Comparison of ENCODE assay signal across 8 mouse cellular contexts in genomic region chr2:119288270-119288882, GRCm38 (mm10). TPM values are rescaled to one million over a fixed set of nuclear protein-coding genes. Genes with fewer than 3 reads are reported as not detected.
DNase-seq lines count a peak whose midpoint lies in the region; ATAC-seq and TF ChIP-seq lines count a peak whose summit lies in the region.

Gene Vps18 (plus strand): TSS chr2:119288740.

- H3K4me2 ChIP-seq in heart, embryonic 15.5 days, result peak within 1 kb of the TSS; percentile 92
- peak within 1 kb of the TSS; percentile 97 for H3K4me2 ChIP-seq in liver, embryonic 14.5 days (ENCODE audit: low read depth)
- H3K4me2 ChIP-seq in neural tube, embryonic 11.5 days (ENCODE audit: low read depth), result peak within 1 kb of the TSS; percentile 85
- peak within 1 kb of the TSS; percentile 95 for H3K4me2 ChIP-seq in stomach, postnatal 0 days (replicated peaks; ENCODE audit: low read depth)

- peak within 1 kb of the TSS; percentile 70 for H3K9ac ChIP-seq in heart, embryonic 15.5 days
- H3K9ac ChIP-seq in liver, embryonic 14.5 days (replicated peaks), result peak within 1 kb of the TSS; percentile 79
- peak within 1 kb of the TSS; percentile 62 for H3K9ac ChIP-seq in neural tube, embryonic 11.5 days (ENCODE audit: low read length)
- H3K9ac ChIP-seq in stomach, postnatal 0 days (ENCODE audit: low read length), result peak within 1 kb of the TSS; percentile 68

- ATAC-seq in heart, embryonic 15.5 days (replicated peaks; ENCODE audit: insufficient number of reproducible peaks, insufficient read depth, low FRiP score, low read depth), result peak; percentile 94
- ATAC-seq in liver, embryonic 14.5 days (ENCODE audit: insufficient read depth), result peak; percentile 93
- ATAC-seq in neural tube, embryonic 11.5 days (ENCODE audit: insufficient read depth, low FRiP score, low TSS enrichment), result peak; percentile 93
- peak; percentile 95 for ATAC-seq in stomach, postnatal 0 days (ENCODE audit: low FRiP score, low TSS enrichment)

- H3K36me3 ChIP-seq in forebrain, embryonic 10.5 days (replicated peaks), result peaks cover 36% of the 10 kb centered on the region
- H3K36me3 ChIP-seq in heart, embryonic 15.5 days, result peaks cover 30% of the 10 kb centered on the region
- peaks cover 4% of the 10 kb centered on the region for H3K36me3 ChIP-seq in liver, embryonic 14.5 days (replicated peaks; ENCODE audit: control insufficient read depth, insufficient read depth, low read depth)
- H3K36me3 ChIP-seq in neural tube, embryonic 11.5 days (ENCODE audit: control insufficient read depth, insufficient read depth, low read length), result peaks cover 6% of the 10 kb centered on the region
- H3K36me3 ChIP-seq in stomach, postnatal 0 days (ENCODE audit: control insufficient read depth, insufficient read depth, low read length), result peaks cover 4% of the 10 kb centered on the region; the same call in 1 of the 2 replicates

- DNase-seq in CD8-positive naive resting alpha-beta T cell, adult 2 months (ENCODE audit: low read depth in 2 of 2, low spot score in 2 of 2), result peak; percentile 98 to 99
- DNase-seq in c-Kit-positive CD71-negative TER-119-negative erythroid progenitor cells, embryonic 14.5 days (ENCODE audit: low read depth), result peak; percentile 97
- peak; percentile 99 for DNase-seq in forebrain, embryonic 10.5 days (ENCODE audit: extremely low spot score, low spot score)
- DNase-seq in kidney, postnatal 25 days, result peak; percentile 98
- DNase-seq in liver, embryonic 14.5 days (ENCODE audit: low read depth in 3 of 3, low spot score in 3 of 3), result peak; percentile 95 to 98 (median 96)
- DNase-seq in neural tube, embryonic 11.5 days (ENCODE audit: low spot score), result peak; percentile 98
- peak; percentile 99 for DNase-seq in stomach, postnatal 0 days (ENCODE audit: low spot score)

- peak within 1 kb of the TSS; percentile 82 for H3K4me3 ChIP-seq in forebrain, embryonic 10.5 days
- peak within 1 kb of the TSS; percentile 70 for H3K4me3 ChIP-seq in heart, embryonic 15.5 days
- peak within 1 kb of the TSS; percentile 77 to 90 for H3K4me3 ChIP-seq in liver, embryonic 14.5 days (ENCODE audit: insufficient read depth in 1 of 2, low read depth in 2 of 2, low read length in 2 of 2)
- peak within 1 kb of the TSS; percentile 60 for H3K4me3 ChIP-seq in neural tube, embryonic 11.5 days (ENCODE audit: low read depth, low read length)
- H3K4me3 ChIP-seq in stomach, postnatal 0 days (ENCODE audit: low read depth, low read length), result peak within 1 kb of the TSS; percentile 56

- TF ChIP-seq CTCF in liver, embryonic 14.5 days (IDR thresholded peaks at IDR 0.05; ENCODE audit: low read depth), result peak; percentile 100
- TF ChIP-seq CTCF in stomach, postnatal 0 days (IDR thresholded peaks at IDR 0.05; ENCODE audit: low read depth), result peak; percentile 99

- H3K27me3 ChIP-seq in forebrain, embryonic 10.5 days (ENCODE audit: poor library complexity, severe bottlenecking), result peaks cover 8% of the 10 kb centered on the region
- H3K27me3 ChIP-seq in heart, embryonic 15.5 days, result no peaks in the 10 kb centered on the region
- no peaks in the 10 kb centered on the region for H3K27me3 ChIP-seq in liver, embryonic 14.5 days (ENCODE audit: control insufficient read depth, insufficient read depth, low read length)
- no peaks in the 10 kb centered on the region for H3K27me3 ChIP-seq in neural tube, embryonic 11.5 days (ENCODE audit: control insufficient read depth, insufficient read depth, low read length)
- no peaks in the 10 kb centered on the region for H3K27me3 ChIP-seq in stomach, postnatal 0 days (ENCODE audit: control insufficient read depth, insufficient read depth, low read length)

- peaks cover 20% of the 10 kb centered on the region for H3K4me1 ChIP-seq in forebrain, embryonic 10.5 days
- H3K4me1 ChIP-seq in heart, embryonic 15.5 days (replicated peaks), result peaks cover 16% of the 10 kb centered on the region
- peaks cover 0 to 5% of the 10 kb centered on the region in 2 experiments for H3K4me1 ChIP-seq in liver, embryonic 14.5 days (replicated peaks; ENCODE audit: control insufficient read depth in 2 of 2, insufficient read depth in 2 of 2, low read length in 1 of 2)
- peaks cover 7% of the 10 kb centered on the region for H3K4me1 ChIP-seq in neural tube, embryonic 11.5 days (ENCODE audit: control insufficient read depth, insufficient read depth, low read length)
- 0 out of 2 replicates have a peak, but pooled peaks cover 2% of the 10 kb centered on the region for H3K4me1 ChIP-seq in stomach, postnatal 0 days (replicated peaks; ENCODE audit: control insufficient read depth, insufficient read depth)

- TF ChIP-seq EP300 in liver, embryonic 14.5 days (IDR thresholded peaks at IDR 0.05; ENCODE audit: low read depth), result no peak
- TF ChIP-seq EP300 in stomach, postnatal 0 days (optimal IDR thresholded peaks at IDR 0.05), result no peak

- WGBS in forebrain, embryonic 10.5 days, result 1% methylated on average over 31 of the region's 31 CpGs
- under 1% methylated on average over 31 of the region's 31 CpGs for WGBS in heart, embryonic 15.5 days
- WGBS in liver, embryonic 14.5 days (ENCODE audit: insufficient replicate concordance), result under 1% methylated on average over 31 of the region's 31 CpGs
- WGBS in neural tube, embryonic 11.5 days, result under 1% methylated on average over 30 of the region's 31 CpGs
- WGBS in stomach, postnatal 0 days, result under 1% methylated on average over 31 of the region's 31 CpGs

- peak within 1 kb of the TSS; percentile 85 for H3K27ac ChIP-seq in forebrain, embryonic 10.5 days
- peak within 1 kb of the TSS; percentile 58 for H3K27ac ChIP-seq in heart, embryonic 15.5 days
- H3K27ac ChIP-seq in liver, embryonic 14.5 days, result peak within 1 kb of the TSS; percentile 54
- no peak within 1 kb of the TSS for H3K27ac ChIP-seq in neural tube, embryonic 11.5 days (ENCODE audit: low read depth, low read length)
- H3K27ac ChIP-seq in stomach, postnatal 0 days (replicated peaks), result peak within 1 kb of the TSS; percentile 56

- H3K9me3 ChIP-seq in forebrain, embryonic 10.5 days, result no peaks in the 10 kb centered on the region
- no peaks in the 10 kb centered on the region for H3K9me3 ChIP-seq in heart, embryonic 15.5 days (replicated peaks)
- no peaks in the 10 kb centered on the region for H3K9me3 ChIP-seq in liver, embryonic 14.5 days (ENCODE audit: control insufficient read depth, low read length)
- H3K9me3 ChIP-seq in neural tube, embryonic 11.5 days (ENCODE audit: control insufficient read depth, low read length), result no peaks in the 10 kb centered on the region
- H3K9me3 ChIP-seq in stomach, postnatal 0 days (ENCODE audit: control insufficient read depth, low read length), result no peaks in the 10 kb centered on the region

RNA-seq across cellular contexts. Expression of gene Vps18, which starts in this region (rescaled TPM):
- polyA plus RNA-seq in forebrain, embryonic 10.5 days (2016; fragmentation: Nextera tagmentation; extraction: Ambion mirVana), result 23.0 and 23.6 TPM in 2 replicates
- 10.3 and 14.7 TPM in 2 replicates for polyA plus RNA-seq in heart, embryonic 15.5 days (2015; fragmentation: Nextera tagmentation; extraction: Ambion mirVana)
- polyA plus RNA-seq in liver, embryonic 14.5 days (2012; rRNA removed), result 3.2 and 3.4 TPM in 2 replicates
- 3.2 and 3.5 TPM in 2 replicates for polyA plus RNA-seq in liver, embryonic 14.5 days (2014; fragmentation: Nextera tagmentation; extraction: Ambion mirVana)
- 17.4 and 17.8 TPM in 2 replicates for polyA plus RNA-seq in neural tube, embryonic 11.5 days (2014; fragmentation: Nextera tagmentation; extraction: Ambion mirVana)
- 7.7 and 8.0 TPM in 2 replicates for polyA plus RNA-seq in stomach, postnatal 0 days (2015; fragmentation: Nextera tagmentation; extraction: Ambion mirVana)
